Mouse (Mus musculus): Measurements from ENCODE around the gene Cenpp.

GRCm38 (mm10) chr13:49653180-49653541, 576 bp upstream of the Cenpp start:
- TF ChIP-seq CTCF (IDR thresholded peaks at IDR 0.05; ENCODE audit: control insufficient read depth, insufficient read depth, low read length), result no peak
- TF ChIP-seq POLR2A (IDR thresholded peaks at IDR 0.05; ENCODE audit: borderline replicate concordance, control insufficient read depth, low read depth, low read length), result no peak

Data from bone marrow, adult 2 months (tissue).